Comparison of ENCODE assay signal across 18 mouse cellular contexts in the genomic region with DNA sequence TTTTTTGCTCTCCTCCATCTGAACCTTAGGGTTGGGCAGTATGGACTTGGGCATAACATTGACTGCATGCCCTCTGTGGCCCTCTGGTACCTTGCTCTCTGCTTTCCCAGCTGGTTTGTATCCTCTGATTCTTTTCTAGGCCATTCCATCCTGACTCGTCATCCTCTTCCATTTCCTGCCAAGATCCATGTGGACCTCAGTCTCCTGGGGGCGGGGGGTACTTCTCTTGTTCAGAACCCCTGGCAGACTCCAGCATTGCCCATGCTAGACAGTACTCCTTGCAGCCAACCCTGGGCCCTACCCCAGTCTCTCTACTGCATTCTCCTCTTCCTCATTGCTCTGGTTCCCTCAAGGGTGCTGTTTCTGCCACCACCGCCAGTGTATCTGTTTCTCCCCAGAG. TPM values are rescaled to one million over a fixed set of nuclear protein-coding genes. Genes with fewer than 3 reads are reported as not detected.
DNase-seq lines count a peak whose midpoint lies in the region; ATAC-seq and TF ChIP-seq lines count a peak whose summit lies in the region.
"Had no signal": no experiment of that assay in that cellular context is flagged by ENCODE, and none has a peak within 500 bp of the region (broad histone marks: within the 10 kb centered on the region; RNA-seq: fewer than 3 reads in every experiment).

No protein-coding gene starts in this region.

- no peak for TF ChIP-seq CTCF in liver, postnatal 0 days (IDR thresholded peaks at IDR 0.05; ENCODE audit: low read depth)

- TF ChIP-seq EP300 in liver, postnatal 0 days (IDR thresholded peaks at IDR 0.05; ENCODE audit: low read depth): no peak

- H3K27me3 ChIP-seq in forebrain, embryonic 10.5 days (ENCODE audit: poor library complexity, severe bottlenecking): peaks cover 5% of the 10 kb centered on the region; the same call in 1 of the 2 replicates
- no peaks in the 10 kb centered on the region for H3K27me3 ChIP-seq in forebrain, embryonic 14.5 days (replicated peaks; ENCODE audit: control insufficient read depth, insufficient read depth, low read length)
- H3K27me3 ChIP-seq in liver, embryonic 13.5 days: 0 out of 2 replicates have a peak, but pooled peaks cover 4% of the 10 kb centered on the region
- H3K27me3 ChIP-seq in liver, postnatal 0 days (ENCODE audit: insufficient read depth, low read length): 0 out of 2 replicates have a peak, but pooled peaks cover 2% of the 10 kb centered on the region
- 0 out of 2 replicates have a peak, but pooled peaks cover 13% of the 10 kb centered on the region for H3K27me3 ChIP-seq in embryonic facial prominence, embryonic 10.5 days (replicated peaks; ENCODE audit: low read depth, poor library complexity, severe bottlenecking)
- H3K27me3 ChIP-seq: embryonic facial prominence, embryonic 13.5 days; forebrain, embryonic 15.5 days; intestine, embryonic 15.5 days had no signal

- H3K4me2 ChIP-seq in forebrain, embryonic 14.5 days (ENCODE audit: low read length): no peak overlapping the region
- 0 out of 2 replicates have a peak overlapping the region, but pooled peaks have one; percentile 11 for H3K4me2 ChIP-seq in liver, embryonic 13.5 days
- no peak overlapping the region for H3K4me2 ChIP-seq in liver, postnatal 0 days (ENCODE audit: low read depth, low read length)
- H3K4me2 ChIP-seq: embryonic facial prominence, embryonic 13.5 days; forebrain, embryonic 15.5 days; hindbrain, embryonic 14.5 days; intestine, embryonic 15.5 days had no signal

- peaks cover 24% of the 10 kb centered on the region for H3K4me1 ChIP-seq in forebrain, embryonic 10.5 days
- H3K4me1 ChIP-seq in forebrain, embryonic 14.5 days (ENCODE audit: control insufficient read depth, insufficient read depth, low read length): no peaks in the 10 kb centered on the region
- H3K4me1 ChIP-seq in liver, embryonic 13.5 days (replicated peaks): peaks cover 18% of the 10 kb centered on the region
- H3K4me1 ChIP-seq in liver, postnatal 0 days (ENCODE audit: insufficient read depth): peaks cover 14% of the 10 kb centered on the region
- peaks cover 38% of the 10 kb centered on the region for H3K4me1 ChIP-seq in embryonic facial prominence, embryonic 10.5 days
- H3K4me1 ChIP-seq: forebrain, embryonic 15.5 days; intestine, embryonic 15.5 days had no signal

- H3K4me3 ChIP-seq in forebrain, embryonic 10.5 days: no peak overlapping the region
- no peak overlapping the region for H3K4me3 ChIP-seq in forebrain, embryonic 14.5 days (ENCODE audit: low read depth, low read length)
- H3K4me3 ChIP-seq in liver, embryonic 13.5 days (replicated peaks): no peak overlapping the region
- H3K4me3 ChIP-seq in liver, postnatal 0 days (ENCODE audit: low read depth, low read length): no peak overlapping the region
- no peak overlapping the region for H3K4me3 ChIP-seq in embryonic facial prominence, embryonic 10.5 days
- H3K4me3 ChIP-seq: embryonic facial prominence, embryonic 13.5 days; forebrain, embryonic 15.5 days; intestine, embryonic 15.5 days had no signal

- H3K9me3 ChIP-seq in forebrain, embryonic 10.5 days: no peaks in the 10 kb centered on the region
- no peaks in the 10 kb centered on the region for H3K9me3 ChIP-seq in forebrain, embryonic 14.5 days (replicated peaks; ENCODE audit: control insufficient read depth, low read length)
- H3K9me3 ChIP-seq in liver, embryonic 13.5 days (replicated peaks): no peaks in the 10 kb centered on the region
- no peaks in the 10 kb centered on the region for H3K9me3 ChIP-seq in liver, postnatal 0 days (ENCODE audit: low read length)
- no peaks in the 10 kb centered on the region for H3K9me3 ChIP-seq in embryonic facial prominence, embryonic 10.5 days
- H3K9me3 ChIP-seq: embryonic facial prominence, embryonic 13.5 days; forebrain, embryonic 15.5 days; intestine, embryonic 15.5 days had no signal

- no peak for ATAC-seq in forebrain, embryonic 14.5 days
- no peak for ATAC-seq in liver, embryonic 13.5 days (ENCODE audit: low read depth)
- no peak for ATAC-seq in liver, postnatal 0 days
- ATAC-seq: forebrain, embryonic 15.5 days; intestine, embryonic 15.5 days had no signal

- no peaks in the 10 kb centered on the region for H3K36me3 ChIP-seq in forebrain, embryonic 10.5 days (replicated peaks)
- no peaks in the 10 kb centered on the region for H3K36me3 ChIP-seq in forebrain, embryonic 14.5 days (ENCODE audit: control insufficient read depth, insufficient read depth, low read length)
- H3K36me3 ChIP-seq in liver, embryonic 13.5 days: no peaks in the 10 kb centered on the region
- H3K36me3 ChIP-seq in liver, postnatal 0 days (replicated peaks; ENCODE audit: insufficient read depth, low read length): no peaks in the 10 kb centered on the region
- no peaks in the 10 kb centered on the region for H3K36me3 ChIP-seq in embryonic facial prominence, embryonic 10.5 days (replicated peaks)
- H3K36me3 ChIP-seq: embryonic facial prominence, embryonic 13.5 days; forebrain, embryonic 15.5 days; intestine, embryonic 15.5 days had no signal

- no peak for DNase-seq in forebrain, embryonic 10.5 days (ENCODE audit: extremely low spot score, low spot score)
- no peak for DNase-seq in forebrain, embryonic 14.5 days (ENCODE audit: low spot score)
- DNase-seq in liver, embryonic 13.5 days: no peak
- DNase-seq in liver, postnatal 0 days: no peak
- no peak for DNase-seq in embryonic facial prominence, embryonic 10.5 days (ENCODE audit: low spot score)
- no peak for DNase-seq in gastrocnemius, adult 18-20 months (ENCODE audit: low spot score)
- no peak for DNase-seq in adrenal gland, adult 2 months
- DNase-seq: adrenal gland, postnatal 10 days; cerebellum, adult 11 months; cerebellum, adult 9-10 months; cerebellum, postnatal 25 days; gastrocnemius, postnatal 10 days; heart, postnatal 10 days; heart, postnatal 4 days had no signal

- H3K27ac ChIP-seq in forebrain, embryonic 10.5 days: 0 out of 2 replicates have a peak overlapping the region, but pooled peaks have one; percentile 30
- no peak overlapping the region for H3K27ac ChIP-seq in forebrain, embryonic 14.5 days (ENCODE audit: low read depth, low read length)
- peak overlapping the region; percentile 43; the same call in 1 of the 2 replicates for H3K27ac ChIP-seq in liver, embryonic 13.5 days
- H3K27ac ChIP-seq in liver, postnatal 0 days (ENCODE audit: low read depth): no peak overlapping the region
- peak overlapping the region; percentile 45 for H3K27ac ChIP-seq in embryonic facial prominence, embryonic 10.5 days (replicated peaks)
- H3K27ac ChIP-seq: embryonic facial prominence, embryonic 13.5 days; forebrain, embryonic 15.5 days; hindbrain, embryonic 14.5 days; intestine, embryonic 15.5 days had no signal

- whole genome bisulfite sequencing in forebrain, embryonic 10.5 days: 81% methylated on average over 3 of the region's 3 CpGs
- WGBS in forebrain, embryonic 14.5 days: 86% methylated on average over 3 of the region's 3 CpGs
- WGBS in liver, embryonic 13.5 days (ENCODE audit: insufficient replicate concordance): 23% methylated on average over 3 of the region's 3 CpGs
- WGBS in liver, postnatal 0 days (ENCODE audit: insufficient replicate concordance): 61% methylated on average over 3 of the region's 3 CpGs
- 78% methylated on average over 3 of the region's 3 CpGs for WGBS in embryonic facial prominence, embryonic 10.5 days

- no peak overlapping the region for H3K9ac ChIP-seq in forebrain, embryonic 14.5 days (ENCODE audit: low read length)
- H3K9ac ChIP-seq in liver, embryonic 13.5 days: no peak overlapping the region
- H3K9ac ChIP-seq in liver, postnatal 0 days (replicated peaks): no peak overlapping the region
- H3K9ac ChIP-seq: embryonic facial prominence, embryonic 13.5 days; forebrain, embryonic 15.5 days; hindbrain, embryonic 14.5 days; intestine, embryonic 15.5 days had no signal

RNA-seq across cellular contexts. Expression of a gene that starts 19.8 kb away (rescaled TPM):
- polyA plus RNA-seq in forebrain, embryonic 10.5 days (2016; fragmentation: Nextera tagmentation; extraction: Ambion mirVana): 30.5 and 35.4 TPM in 2 replicates
- polyA plus RNA-seq in forebrain, embryonic 14.5 days (2014; fragmentation: Nextera tagmentation; extraction: Ambion mirVana): 7.3 and 12.8 TPM in 2 replicates
- 8.7 and 8.8 TPM in 2 replicates for polyA plus RNA-seq in liver, embryonic 13.5 days (2015; fragmentation: Nextera tagmentation; extraction: Ambion mirVana)
- 3.8 and 4.0 TPM in 2 replicates for polyA plus RNA-seq in liver, postnatal 0 days (2015; fragmentation: Nextera tagmentation; extraction: Ambion mirVana)
- 56.6 and 69.0 TPM in 2 replicates for polyA plus RNA-seq in embryonic facial prominence, embryonic 10.5 days (2016; fragmentation: Nextera tagmentation; extraction: Ambion mirVana)
- total RNA-seq in gastrocnemius, adult 18-20 months (2021): 10 to 100 TPM; 40.1 to 51.6 TPM
- 10 to 100 TPM in 1 of 2 experiments, 1 to 10 TPM in 1; 9.7 to 17.9 TPM for total RNA-seq in adrenal gland, adult 2 months (2021)
- 22.7 and 26.6 TPM in 2 replicates for polyA plus RNA-seq in adrenal gland, adult 2 months (2012; rRNA removed)

RNA-seq across cellular contexts. Expression of a gene that starts 36.0 kb away (rescaled TPM):
- 9.5 and 9.8 TPM in 2 replicates for polyA plus RNA-seq in forebrain, embryonic 10.5 days (2016; fragmentation: Nextera tagmentation; extraction: Ambion mirVana)
- polyA plus RNA-seq in forebrain, embryonic 14.5 days (2014; fragmentation: Nextera tagmentation; extraction: Ambion mirVana): 24.5 and 26.1 TPM in 2 replicates
- 5.6 and 6.0 TPM in 2 replicates for polyA plus RNA-seq in liver, embryonic 13.5 days (2015; fragmentation: Nextera tagmentation; extraction: Ambion mirVana)
- polyA plus RNA-seq in liver, postnatal 0 days (2015; fragmentation: Nextera tagmentation; extraction: Ambion mirVana): 3.4 and 4.6 TPM in 2 replicates
- 8.6 and 9.8 TPM in 2 replicates for polyA plus RNA-seq in embryonic facial prominence, embryonic 10.5 days (2016; fragmentation: Nextera tagmentation; extraction: Ambion mirVana)
- total RNA-seq in gastrocnemius, adult 18-20 months (2021): 1 to 10 TPM; 6.7 to 7.2 TPM
- 10 to 100 TPM in 1 of 2 experiments, 1 to 10 TPM in 1; 6.9 to 14.6 TPM for total RNA-seq in adrenal gland, adult 2 months (2021)
- polyA plus RNA-seq in adrenal gland, adult 2 months (2012; rRNA removed): 8.1 and 11.8 TPM in 2 replicates

Comparison
In these comparisons a context has a peak if more than half of its experiments do, and no peak if none do; other contexts are left out.
1. H3K27ac ChIP-seq: peak in forebrain, embryonic 10.5 days (single experiment), liver, embryonic 13.5 days (single experiment) and embryonic facial prominence, embryonic 10.5 days (single experiment); none in forebrain, embryonic 14.5 days (single experiment) and liver, postnatal 0 days (single experiment).